Mouse (Mus musculus): ENCODE results near the gene Clic6. TPM values are rescaled to one million over a fixed set of nuclear protein-coding genes. Genes with fewer than 3 reads are reported as not detected.

The Clic6 gene
- polyA plus RNA-seq, 1 experiment from 2014 or later, result 13.2 TPM

GRCm38 (mm10) chr16:92548651-92549050 lies 63.1 kb downstream of the Clic6 start:
- no peak overlapping the region for H3K27ac ChIP-seq
- H3K36me3 ChIP-seq, result no peaks in the 10 kb centered on the region
- no peaks in the 10 kb centered on the region for H3K27me3 ChIP-seq
- no peaks in the 10 kb centered on the region for H3K4me1 ChIP-seq
- H3K9ac ChIP-seq, result no peak overlapping the region
- H3K9me3 ChIP-seq (replicated peaks), result no peaks in the 10 kb centered on the region
- ATAC-seq (ENCODE audit: low FRiP score), result no peak
- H3K4me3 ChIP-seq, result no peak overlapping the region
- no peak overlapping the region for H3K4me2 ChIP-seq (replicated peaks)
- WGBS, result 93% methylated on average over 9 of the region's 9 CpGs

- ATAC-seq (ENCODE audit: low FRiP score), result no peak
- 82% methylated on average over 13 of the region's 13 CpGs for WGBS
- Histone ChIP-seq H3K36me3 (no peaks in the 10 kb centered on the region), H3K4me3 (no peak overlapping the region), H3K27ac (no peak overlapping the region), H3K9me3 (replicated peaks) (no peaks in the 10 kb centered on the region), H3K4me2 (replicated peaks) (no peak overlapping the region), H3K4me1 (no peaks in the 10 kb centered on the region), H3K27me3 (no peaks in the 10 kb centered on the region), H3K9ac (no peak overlapping the region)
Observed at GRCm38 (mm10) chr16:92551266-92552105, 66.0 kb downstream of the Clic6 start.

- no peak for ATAC-seq (ENCODE audit: low FRiP score)
- H3K27me3 ChIP-seq, result no peaks in the 10 kb centered on the region
- 79% methylated on average over 9 of the region's 9 CpGs for WGBS
- H3K4me3 ChIP-seq, result no peak overlapping the region
- H3K36me3 ChIP-seq, result no peaks in the 10 kb centered on the region
- no peaks in the 10 kb centered on the region for H3K4me1 ChIP-seq
- H3K9me3 ChIP-seq (replicated peaks), result no peaks in the 10 kb centered on the region
- no peak overlapping the region for H3K4me2 ChIP-seq (replicated peaks)
- no peak overlapping the region for H3K27ac ChIP-seq
- no peak overlapping the region for H3K9ac ChIP-seq
Observed at GRCm38 (mm10) chr16:92552106-92552382, 66.5 kb downstream of the Clic6 start.

- H3K9ac ChIP-seq, result no peak overlapping the region
- H3K4me3 ChIP-seq, result no peak overlapping the region
- no peaks in the 10 kb centered on the region for H3K4me1 ChIP-seq
- ATAC-seq (ENCODE audit: low FRiP score), result no peak
- H3K27ac ChIP-seq, result no peak overlapping the region
- H3K36me3 ChIP-seq, result no peaks in the 10 kb centered on the region
- H3K9me3 ChIP-seq (replicated peaks), result no peaks in the 10 kb centered on the region
- WGBS, result 79% methylated on average over 11 of the region's 11 CpGs
- no peaks in the 10 kb centered on the region for H3K27me3 ChIP-seq
- no peak overlapping the region for H3K4me2 ChIP-seq (replicated peaks)
Observed at GRCm38 (mm10) chr16:92552858-92553257, 67.3 kb downstream of the Clic6 start.

- no peaks in the 10 kb centered on the region for H3K4me1 ChIP-seq
- no peak for ATAC-seq (ENCODE audit: low FRiP score)
- WGBS, result 88% methylated on average over 1 of the region's 1 CpGs
- H3K27me3 ChIP-seq, result no peaks in the 10 kb centered on the region
- no peaks in the 10 kb centered on the region for H3K9me3 ChIP-seq (replicated peaks)
- no peak overlapping the region for H3K27ac ChIP-seq
- no peak overlapping the region for H3K4me3 ChIP-seq
- H3K9ac ChIP-seq, result no peak overlapping the region
- H3K4me2 ChIP-seq (replicated peaks), result no peak overlapping the region
- H3K36me3 ChIP-seq, result no peaks in the 10 kb centered on the region
Observed at GRCm38 (mm10) chr16:92555051-92555450, 69.5 kb downstream of the Clic6 start.

GRCm38 (mm10) chr16:92565291-92565690 lies 79.8 kb downstream of the Clic6 start:
- WGBS, result 77% methylated on average over 11 of the region's 11 CpGs
- Histone ChIP-seq H3K9ac (no peak overlapping the region), H3K36me3 (no peaks in the 10 kb centered on the region), H3K4me3 (no peak overlapping the region), H3K4me1 (no peaks in the 10 kb centered on the region; the same call in 1 of the 2 replicates), H3K27ac (no peak overlapping the region), H3K9me3 (replicated peaks) (no peaks in the 10 kb centered on the region), H3K27me3 (peaks cover 11% of the 10 kb centered on the region), H3K4me2 (replicated peaks) (no peak overlapping the region)
- no peak for ATAC-seq (ENCODE audit: low FRiP score)

- WGBS, result 6% methylated on average over 6 of the region's 6 CpGs
- Histone ChIP-seq H3K27me3 (peaks cover 11% of the 10 kb centered on the region), H3K9ac (no peak overlapping the region), H3K27ac (no peak overlapping the region), H3K4me2 (replicated peaks) (no peak overlapping the region), H3K4me1 (no peaks in the 10 kb centered on the region; the same call in 1 of the 2 replicates), H3K36me3 (no peaks in the 10 kb centered on the region), H3K9me3 (replicated peaks) (no peaks in the 10 kb centered on the region), H3K4me3 (no peak overlapping the region)
- 0 out of 2 replicates have a peak, but pooled peaks have one; percentile 16 for ATAC-seq (ENCODE audit: low FRiP score)
Observed at GRCm38 (mm10) chr16:92565708-92566107, 80.2 kb downstream of the Clic6 start.

- ATAC-seq (ENCODE audit: low FRiP score), result no peak
- H3K4me1 ChIP-seq, result no peaks in the 10 kb centered on the region; the same call in 1 of the 2 replicates
- no peaks in the 10 kb centered on the region for H3K36me3 ChIP-seq
- no peak overlapping the region for H3K4me3 ChIP-seq
- no peaks in the 10 kb centered on the region for H3K9me3 ChIP-seq (replicated peaks)
- H3K27me3 ChIP-seq, result peaks cover 11% of the 10 kb centered on the region
- H3K4me2 ChIP-seq (replicated peaks), result no peak overlapping the region
- no peak overlapping the region for H3K9ac ChIP-seq
- 37% methylated on average over 5 of the region's 5 CpGs for WGBS
- H3K27ac ChIP-seq, result no peak overlapping the region
Observed at GRCm38 (mm10) chr16:92566146-92566545, 80.6 kb downstream of the Clic6 start.

GRCm38 (mm10) chr16:92571246-92571645 lies 85.7 kb downstream of the Clic6 start:
- ATAC-seq (ENCODE audit: low FRiP score), result no peak
- 91% methylated on average over 11 of the region's 11 CpGs for WGBS
- H3K4me3 ChIP-seq, result no peak overlapping the region
- H3K9ac ChIP-seq, result no peak overlapping the region
- H3K4me1 ChIP-seq, result no peaks in the 10 kb centered on the region; the same call in 1 of the 2 replicates
- H3K27me3 ChIP-seq, result peaks cover 6% of the 10 kb centered on the region
- H3K36me3 ChIP-seq, result no peaks in the 10 kb centered on the region
- H3K9me3 ChIP-seq (replicated peaks), result no peaks in the 10 kb centered on the region
- no peak overlapping the region for H3K4me2 ChIP-seq (replicated peaks)
- no peak overlapping the region for H3K27ac ChIP-seq

GRCm38 (mm10) chr16:92573193-92573592 lies 87.7 kb downstream of the Clic6 start:
- 66% methylated on average over 4 of the region's 4 CpGs for WGBS
- H3K9me3 ChIP-seq (replicated peaks), result no peaks in the 10 kb centered on the region
- H3K9ac ChIP-seq, result no peak overlapping the region
- no peak for ATAC-seq (ENCODE audit: low FRiP score)
- H3K27me3 ChIP-seq, result no peaks in the 10 kb centered on the region
- no peaks in the 10 kb centered on the region for H3K4me1 ChIP-seq
- no peak overlapping the region for H3K4me2 ChIP-seq (replicated peaks)
- no peak overlapping the region for H3K27ac ChIP-seq
- no peaks in the 10 kb centered on the region for H3K36me3 ChIP-seq
- no peak overlapping the region for H3K4me3 ChIP-seq

- WGBS, result 88% methylated on average over 10 of the region's 10 CpGs
- Histone ChIP-seq H3K9ac (no peak overlapping the region), H3K9me3 (replicated peaks) (no peaks in the 10 kb centered on the region), H3K36me3 (no peaks in the 10 kb centered on the region), H3K4me1 (0 out of 2 replicates have a peak, but pooled peaks cover 2% of the 10 kb centered on the region), H3K27me3 (no peaks in the 10 kb centered on the region), H3K4me3 (no peak overlapping the region), H3K4me2 (replicated peaks) (no peak overlapping the region), H3K27ac (no peak overlapping the region)
- no peak for ATAC-seq (ENCODE audit: low FRiP score)
Observed at GRCm38 (mm10) chr16:92575792-92576191, 90.3 kb downstream of the Clic6 start.

- H3K27me3 ChIP-seq, result no peaks in the 10 kb centered on the region
- no peak overlapping the region for H3K4me2 ChIP-seq (replicated peaks)
- 85% methylated on average over 9 of the region's 9 CpGs for WGBS
- ATAC-seq (ENCODE audit: low FRiP score), result no peak
- no peak overlapping the region for H3K27ac ChIP-seq
- H3K36me3 ChIP-seq, result no peaks in the 10 kb centered on the region
- no peaks in the 10 kb centered on the region for H3K9me3 ChIP-seq (replicated peaks)
- H3K4me3 ChIP-seq, result no peak overlapping the region
- no peak overlapping the region for H3K9ac ChIP-seq
- H3K4me1 ChIP-seq, result 0 out of 2 replicates have a peak, but pooled peaks cover 2% of the 10 kb centered on the region
Observed at GRCm38 (mm10) chr16:92577381-92577780, 91.8 kb downstream of the Clic6 start.

Data from hindbrain, embryonic 12.5 days (tissue).